Mouse (Mus musculus) spleen, adult 18-20 months (tissue): Measurements from ENCODE around the gene Arid5a.

Source experiments
- DNase-seq, 2 experiments: peaks; one replicate each; pipeline ENCODE4 v3.0.0; 2022; ENCODE audit warnings: mixed read lengths in 2 of 2

Gene Arid5a

DNA sequence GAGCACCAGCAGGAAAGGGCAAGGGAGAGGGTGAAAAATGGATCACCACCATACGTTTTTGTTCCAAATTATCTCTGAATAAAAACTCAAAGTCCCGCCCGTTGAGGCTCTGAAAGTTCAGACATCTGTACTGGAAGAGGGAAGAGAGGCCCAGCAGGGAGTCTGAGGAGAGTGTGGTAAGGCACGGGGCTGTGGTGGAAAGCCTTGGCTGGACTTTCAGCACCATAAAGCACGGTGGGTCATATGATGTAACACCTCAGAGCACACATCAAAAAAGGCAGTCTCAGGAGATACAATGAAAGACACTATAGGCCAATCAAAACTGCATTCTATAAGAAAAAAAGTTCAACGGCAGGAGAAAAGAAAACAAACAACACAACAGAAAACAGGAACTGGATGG is 24.2 kb downstream of the Arid5a start:
- no peak for DNase-seq

DNA sequence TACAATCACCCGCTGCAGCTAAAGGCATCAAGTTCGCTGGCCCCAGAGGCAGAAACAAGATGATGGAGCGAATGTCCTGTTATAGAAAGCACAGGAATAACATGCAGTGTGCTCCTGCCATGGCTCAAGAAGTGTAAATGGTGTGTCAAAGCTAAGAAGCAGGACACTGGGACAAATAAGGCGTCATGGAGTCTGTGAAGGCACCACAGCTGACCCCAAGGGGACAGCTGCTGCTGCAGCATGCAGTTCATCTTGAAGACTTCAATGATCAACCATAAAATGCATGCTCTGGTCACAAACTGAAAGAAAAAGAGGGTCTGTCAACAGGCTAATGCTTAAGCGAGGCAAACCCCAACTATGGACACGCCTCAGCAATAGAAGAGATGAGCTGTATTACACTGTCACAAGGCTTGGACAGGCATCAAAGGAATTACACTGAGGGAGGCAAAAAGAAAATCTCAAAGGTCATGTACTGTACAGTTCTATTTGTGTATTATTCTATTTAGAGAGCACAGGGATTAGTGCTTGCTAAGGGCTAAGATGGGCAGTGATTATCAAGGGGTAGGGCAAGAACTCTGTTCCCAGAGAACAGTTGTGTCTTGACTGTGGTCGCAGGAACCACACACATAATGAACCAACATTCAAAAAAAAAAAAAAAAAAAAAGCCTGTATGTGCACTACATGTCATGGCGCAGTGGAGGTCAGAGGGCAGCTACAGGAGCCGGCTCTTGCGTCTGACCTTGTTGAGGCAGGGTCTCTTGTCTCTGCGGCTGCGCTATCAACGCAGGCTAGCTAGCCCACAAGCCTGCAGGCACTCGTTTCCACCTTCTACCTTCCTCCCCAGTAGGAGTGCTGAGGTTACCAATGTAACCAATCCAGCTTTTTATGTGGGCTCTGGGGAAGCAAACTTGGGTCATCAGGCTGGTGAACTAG is 25.7 kb downstream of the Arid5a start:
- DNase-seq: no peak

DNA sequence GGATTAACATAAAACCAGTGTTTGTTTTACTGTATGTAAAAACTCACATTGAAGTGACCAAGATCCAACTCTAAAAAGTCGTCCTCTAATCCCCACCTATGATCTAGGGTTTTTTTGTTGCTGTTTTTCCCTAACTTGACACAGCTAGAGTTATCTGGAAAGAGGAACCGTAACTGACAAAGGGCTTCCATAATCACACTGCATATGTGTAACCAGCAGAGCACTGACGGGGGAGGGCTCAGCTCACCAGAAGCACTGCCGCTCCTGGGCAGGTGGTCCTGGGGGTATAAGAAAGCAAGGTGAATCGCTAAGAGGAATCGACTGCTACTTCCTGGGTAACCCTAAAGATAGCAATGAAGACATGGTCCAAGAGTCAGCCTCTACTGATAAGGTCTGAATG is 35.0 kb downstream of the Arid5a start:
- no peak for DNase-seq

DNA sequence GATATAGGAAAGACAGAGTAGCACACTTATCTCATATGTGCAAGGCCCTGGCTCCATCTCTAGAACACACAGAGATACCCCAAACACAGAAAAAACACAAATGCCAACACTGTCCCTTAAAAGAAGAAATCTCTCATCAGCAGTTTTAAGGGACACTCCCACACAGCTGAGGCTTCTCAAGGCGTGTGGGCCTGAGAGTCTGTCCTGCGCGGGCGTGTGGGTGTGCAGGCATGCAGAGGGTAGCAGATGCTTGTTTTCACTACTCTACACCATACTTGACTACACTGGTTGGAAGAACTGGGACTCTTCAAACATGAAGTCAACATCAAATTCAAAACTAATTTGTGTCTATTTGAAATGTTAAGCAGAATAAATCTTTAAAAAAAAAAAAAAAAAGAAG is 44.8 kb downstream of the Arid5a start:
- DNase-seq: no peak

DNA sequence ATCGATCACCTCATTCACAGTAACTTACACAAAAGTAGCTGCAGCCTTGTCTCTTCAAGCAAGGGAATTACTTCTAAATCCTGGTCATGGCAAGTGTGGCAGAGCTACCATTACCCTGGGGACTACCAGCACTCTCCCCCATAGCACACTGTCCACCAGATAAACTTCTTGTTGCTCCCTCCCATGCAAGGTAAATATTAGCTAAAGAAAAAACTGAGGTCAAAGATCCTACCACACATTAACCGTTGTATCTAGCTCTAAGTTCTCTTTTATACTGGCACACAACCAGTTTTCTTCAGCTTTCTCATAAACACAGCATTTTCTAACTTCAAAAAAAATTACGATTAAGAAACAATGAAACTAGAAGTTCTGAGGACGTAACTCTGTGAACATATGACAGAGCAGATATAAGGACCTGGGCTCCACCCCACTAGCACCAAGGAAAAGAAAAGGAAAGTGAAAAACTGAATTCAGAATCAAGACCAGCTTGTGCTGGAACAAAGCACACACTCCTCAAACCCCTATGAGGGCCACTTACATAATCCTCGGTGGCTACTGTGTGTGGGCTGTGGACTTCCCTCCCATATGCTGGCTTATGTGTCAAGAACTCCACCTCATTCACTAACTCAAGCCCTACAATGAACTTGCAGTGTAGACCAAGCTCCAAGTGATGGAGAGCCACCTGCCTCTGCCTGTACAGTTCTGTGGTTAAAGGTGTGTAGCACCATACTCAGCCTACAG is 49.6 kb downstream of the Arid5a start:
- DNase-seq: no peak

DNA sequence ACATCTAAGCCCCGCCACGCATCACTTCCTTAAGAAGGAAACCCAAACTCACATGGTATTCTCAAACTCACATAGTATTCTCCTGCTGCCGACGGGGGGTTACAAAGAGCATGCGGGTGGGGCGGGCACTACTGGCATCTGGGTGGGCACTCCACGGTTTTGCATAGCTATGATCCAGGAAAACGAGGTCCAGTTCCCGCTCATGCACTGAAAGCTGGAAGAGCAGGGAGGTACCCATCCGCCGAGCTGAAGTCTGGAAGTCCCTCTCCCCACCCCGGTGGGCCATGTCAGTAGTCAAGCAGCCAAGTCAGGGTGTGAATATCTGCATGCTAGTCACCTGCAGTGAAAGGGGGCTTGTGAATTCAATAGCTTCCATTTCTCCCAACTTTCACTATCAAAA is 60.2 kb downstream of the Arid5a start:
- no peak for DNase-seq

DNA sequence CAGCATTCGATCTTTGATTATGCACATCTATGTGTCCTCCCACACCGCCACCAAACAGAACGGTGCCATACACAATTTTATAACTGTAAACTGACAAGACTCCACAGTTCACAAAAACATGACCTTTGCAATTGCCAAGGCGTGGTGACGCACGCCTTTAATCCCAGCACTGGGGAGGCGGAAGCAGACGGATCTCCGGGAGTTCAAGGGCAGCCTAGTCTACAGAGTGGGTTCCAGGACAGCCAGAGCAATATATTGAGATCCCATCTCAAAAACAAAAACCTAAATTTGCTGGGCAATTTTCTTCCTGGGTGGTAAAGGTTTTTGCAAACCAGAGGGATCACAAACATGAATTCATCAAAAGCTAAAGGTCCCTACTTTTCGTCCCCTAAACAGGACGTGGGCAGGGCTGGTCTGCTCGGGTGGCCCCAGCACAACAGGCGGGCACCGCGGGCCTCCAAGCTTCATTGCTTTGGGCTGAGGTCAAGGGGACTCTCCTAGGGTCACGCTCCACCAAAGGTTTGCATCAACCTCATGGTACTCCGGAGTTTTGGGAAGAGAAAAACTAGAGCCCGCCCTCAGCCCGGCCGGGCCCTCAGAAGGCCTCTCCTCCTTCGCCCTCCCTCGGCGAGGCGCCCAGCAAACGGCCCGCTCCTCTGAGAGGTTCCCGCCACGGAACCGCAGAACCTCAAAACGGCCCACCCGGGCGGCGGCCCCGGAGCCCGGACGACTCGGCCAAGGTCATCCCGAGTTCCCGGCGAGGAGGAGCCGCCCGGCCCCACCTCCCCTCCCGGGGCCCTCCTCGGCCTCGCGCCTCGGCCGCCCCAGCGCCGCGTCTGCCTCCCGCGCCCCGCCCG is 60.8 kb downstream of the Arid5a start:
- DNase-seq: no peak

DNA sequence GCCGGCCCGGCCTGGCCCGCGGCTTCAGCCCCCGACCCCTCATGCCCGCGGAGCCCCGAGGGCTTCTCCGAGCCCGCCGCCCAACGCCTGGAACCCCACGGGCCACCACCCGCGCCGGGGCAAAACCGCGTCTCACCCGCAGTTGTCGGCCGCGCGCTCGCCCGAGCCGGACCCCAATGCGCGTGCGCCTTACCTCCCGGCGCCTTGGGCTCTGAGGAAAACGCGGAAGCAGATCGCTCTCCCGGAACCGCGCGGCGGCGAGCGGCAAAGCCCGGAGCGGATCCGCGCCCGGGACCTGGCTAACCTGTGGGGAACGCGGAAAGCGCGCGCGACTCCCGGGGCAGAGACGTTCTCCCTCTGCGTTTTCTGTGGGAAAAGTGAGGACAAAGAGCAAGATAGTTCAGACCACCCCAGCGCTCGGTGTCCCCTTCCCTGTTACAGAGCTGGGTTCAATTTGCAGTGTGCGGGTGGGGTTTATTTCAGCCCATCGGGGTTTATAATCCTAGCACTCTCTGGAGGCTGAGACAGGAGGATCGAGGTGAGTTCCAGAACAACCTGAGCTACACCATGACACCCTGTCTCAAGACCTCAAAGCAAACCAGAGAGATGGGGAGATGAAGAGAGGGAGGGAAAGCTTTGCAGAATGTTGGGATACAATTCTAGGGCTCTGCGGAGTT is 61.6 kb downstream of the Arid5a start, which contains the start of gene Kansl3:
Kansl3 (minus strand) TSS at position 213 of the 677 bp plus-strand sequence.
- DNase-seq: peak; percentile 80 to 90

DNA sequence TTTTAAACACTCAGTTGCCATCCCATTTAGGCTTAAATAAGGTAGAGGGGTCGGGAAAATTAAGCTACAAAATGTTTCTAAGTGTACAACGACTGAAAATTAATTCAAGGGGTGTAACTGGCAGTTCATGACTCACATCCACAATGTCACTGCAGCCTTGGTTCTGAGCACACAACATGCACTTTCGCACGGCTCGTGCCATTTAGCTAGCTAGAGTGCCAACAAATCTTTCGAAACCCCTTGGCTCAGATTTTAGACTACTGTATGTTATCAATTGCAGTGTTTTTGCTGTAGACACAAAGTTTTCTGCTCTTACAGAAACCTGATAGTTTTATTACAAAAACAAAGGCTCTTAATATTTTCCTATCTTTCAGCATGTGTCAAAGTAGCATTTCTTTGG is 63.4 kb downstream of the Arid5a start:
- DNase-seq: no peak

DNA sequence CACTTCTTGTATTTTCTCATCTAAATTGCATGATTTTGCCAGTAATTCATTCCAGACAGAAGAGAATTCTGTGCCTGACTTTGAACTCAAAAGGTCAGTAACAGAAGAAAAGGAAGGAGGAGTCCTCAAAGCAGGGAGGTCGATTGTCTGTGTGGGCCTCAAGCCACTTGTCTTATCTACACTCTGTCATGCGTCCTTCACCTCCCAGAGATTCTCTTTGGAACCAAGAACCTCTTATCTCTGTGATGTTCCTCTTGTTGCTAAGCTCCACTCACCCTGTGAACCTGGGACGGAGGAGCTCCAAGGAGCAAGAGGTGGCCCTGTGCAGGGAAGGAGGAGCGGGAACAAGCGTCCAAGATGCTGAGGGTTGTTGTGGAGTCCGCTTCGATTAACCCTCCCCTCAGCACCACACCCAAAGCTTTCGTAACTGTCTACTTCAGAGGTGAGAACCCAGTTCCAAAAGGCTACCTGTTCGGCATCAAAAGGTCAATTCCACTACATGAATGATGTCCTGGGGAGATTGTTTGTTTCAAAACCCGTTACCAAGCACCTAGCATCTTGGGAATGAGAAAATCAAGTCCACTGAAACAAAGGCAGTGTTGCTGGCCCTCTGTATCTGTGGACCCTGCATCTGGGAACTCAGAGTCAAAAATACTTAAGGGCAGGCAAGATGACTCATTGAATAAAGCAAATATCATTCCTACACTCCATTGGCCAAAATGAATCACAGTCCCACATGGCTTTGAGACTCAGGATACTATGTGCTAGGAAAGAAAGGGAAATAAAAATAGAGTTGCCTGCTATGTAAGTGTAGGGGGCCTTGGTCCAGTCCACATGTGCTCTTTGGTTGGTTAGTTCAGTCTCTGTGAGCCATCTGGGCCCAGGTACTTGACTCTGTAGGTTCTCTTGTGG is 64.7 kb downstream of the Arid5a start, which contains the start of gene Fer1l5:
Fer1l5 (plus strand) TSS at position 358 of the 912 bp plus-strand sequence.
- no peak for DNase-seq
